Mouse (Mus musculus) layer of hippocampus, adult 8-10 months (tissue): Measurements from ENCODE around the gene Serpinb9. TPM values are rescaled to one million over a fixed set of nuclear protein-coding genes. Genes with fewer than 3 reads are reported as not detected.

Experiments
- total RNA-seq, 4 experiments: library from RNA; stranded (reverse); gene quantifications; 2 replicates each; pipeline ENCODE4 v1.2.4; 2022

Serpinb9 gene
- total RNA-seq, 4 experiments from 2014 or later: 5.5 to 6.5 (median 5.9) TPM

Other genes with a start within 250 kb of the Serpinb9 start
- under 1 TPM in 3 of 4 experiments, not detected in 1; 0.20 to 0.41 (median 0.25) TPM for gene Mylk4, start 219.3 kb upstream of the Serpinb9 start, total RNA-seq
- gene Wrnip1, start 201.2 kb upstream of the Serpinb9 start, total RNA-seq: 10 to 100 TPM; 53.8 to 68.3 (median 56.4) TPM
- 1 to 10 TPM in 2 of 4 experiments, not detected in 2; 1.3 to 1.6 TPM for gene D930007J09Rik, start 200.4 kb upstream of the Serpinb9 start, total RNA-seq
- gene Serpinb1a, start 152.1 kb upstream of the Serpinb9 start, total RNA-seq: 10 to 100 TPM in 1 of 4 experiments, 1 to 10 TPM in 3; 3.8 to 10.8 (median 6.7) TPM
- under 1 TPM in 1 of 4 experiments, not detected in 3; 0.48 TPM for gene Serpinb1c, start 105.0 kb upstream of the Serpinb9 start, total RNA-seq
- gene Serpinb6b, start 38.0 kb upstream of the Serpinb9 start, total RNA-seq: 1 to 10 TPM in 3 of 4 experiments, under 1 TPM in 1; 0.72 to 1.6 (median 1.2) TPM
- not detected for gene Serpinb9b, start 24.2 kb downstream of the Serpinb9 start, total RNA-seq
- gene Serpinb1b, start 75.3 kb downstream of the Serpinb9 start, total RNA-seq: under 1 TPM; 0.39 to 0.89 (median 0.72) TPM
- not detected for gene Serpinb9c, start 156.5 kb downstream of the Serpinb9 start, total RNA-seq
- gene Serpinb9d, start 189.7 kb downstream of the Serpinb9 start, total RNA-seq: not detected
- not detected for gene Serpinb9e, start 246.4 kb downstream of the Serpinb9 start, total RNA-seq